Mouse (Mus musculus): ENCODE results near the gene Slc19a2. TPM values are rescaled to one million over a fixed set of nuclear protein-coding genes. Genes with fewer than 3 reads are reported as not detected.
"Not testable (repeated sequence)": the region's sequence is repeated elsewhere in the genome, so short reads cannot be mapped to it uniquely, and the experiment has no call there.

Slc19a2 gene
- 4.7 and 5.1 TPM in 2 replicates for total RNA-seq (2017)

- peak; percentile 90 for ATAC-seq (replicated peaks; ENCODE audit: low read depth, poor library complexity, severe bottlenecking)
These were observed at the start of gene Slc19a2 for GRCm38 (mm10) chr1:164248465-164249331. Slc19a2 (plus strand) TSS chr1:164249046.

- ATAC-seq (replicated peaks; ENCODE audit: low read depth, poor library complexity, severe bottlenecking) = no peak
These were observed 49.3 kb upstream of the Slc19a2 start for GRCm38 (mm10) chr1:164199551-164199950.

- ATAC-seq (replicated peaks; ENCODE audit: low read depth, poor library complexity, severe bottlenecking) = no peak
These were observed 40.4 kb upstream of the Slc19a2 start for GRCm38 (mm10) chr1:164208437-164208836.

- no peak for ATAC-seq (replicated peaks; ENCODE audit: low read depth, poor library complexity, severe bottlenecking)
These were observed 37.9 kb upstream of the Slc19a2 start for GRCm38 (mm10) chr1:164210899-164211298.

- ATAC-seq (replicated peaks; ENCODE audit: low read depth, poor library complexity, severe bottlenecking) = no peak
These were observed 36.2 kb upstream of the Slc19a2 start for GRCm38 (mm10) chr1:164212686-164213085.

- ATAC-seq (replicated peaks; ENCODE audit: low read depth, poor library complexity, severe bottlenecking) = no peak
These were observed 34.7 kb upstream of the Slc19a2 start for GRCm38 (mm10) chr1:164214190-164214589.

- ATAC-seq (replicated peaks; ENCODE audit: low read depth, poor library complexity, severe bottlenecking) = no peak
These were observed 33.7 kb upstream of the Slc19a2 start for GRCm38 (mm10) chr1:164215097-164215496.

GRCm38 (mm10) chr1:164215540-164215939 is 33.3 kb upstream of the Slc19a2 start:
- no peak for ATAC-seq (replicated peaks; ENCODE audit: low read depth, poor library complexity, severe bottlenecking)

GRCm38 (mm10) chr1:164217791-164218685 is 30.8 kb upstream of the Slc19a2 start:
- ATAC-seq (replicated peaks; ENCODE audit: low read depth, poor library complexity, severe bottlenecking) = peak; percentile 85

- ATAC-seq (replicated peaks; ENCODE audit: low read depth, poor library complexity, severe bottlenecking) = no peak
These were observed 28.6 kb upstream of the Slc19a2 start for GRCm38 (mm10) chr1:164220261-164220660.

- no peak for ATAC-seq (replicated peaks; ENCODE audit: low read depth, poor library complexity, severe bottlenecking)
These were observed 25.8 kb upstream of the Slc19a2 start for GRCm38 (mm10) chr1:164223089-164223488.

- not testable (repeated sequence) for ATAC-seq (replicated peaks; ENCODE audit: low read depth, poor library complexity, severe bottlenecking)
These were observed 16.8 kb upstream of the Slc19a2 start for GRCm38 (mm10) chr1:164231937-164232570.

- no peak for ATAC-seq (replicated peaks; ENCODE audit: low read depth, poor library complexity, severe bottlenecking)
These were observed 15.4 kb upstream of the Slc19a2 start for GRCm38 (mm10) chr1:164233447-164233846.

GRCm38 (mm10) chr1:164235078-164235477 is 13.8 kb upstream of the Slc19a2 start:
- ATAC-seq (replicated peaks; ENCODE audit: low read depth, poor library complexity, severe bottlenecking) = no peak

GRCm38 (mm10) chr1:164236078-164236477 is 12.8 kb upstream of the Slc19a2 start:
- no peak for ATAC-seq (replicated peaks; ENCODE audit: low read depth, poor library complexity, severe bottlenecking)

GRCm38 (mm10) chr1:164241494-164241893 is 7.4 kb upstream of the Slc19a2 start:
- no peak for ATAC-seq (replicated peaks; ENCODE audit: low read depth, poor library complexity, severe bottlenecking)

- ATAC-seq (replicated peaks; ENCODE audit: low read depth, poor library complexity, severe bottlenecking) = no peak
These were observed 6.0 kb upstream of the Slc19a2 start for GRCm38 (mm10) chr1:164242809-164243208.

- ATAC-seq (replicated peaks; ENCODE audit: low read depth, poor library complexity, severe bottlenecking) = no peak
These were observed 1.4 kb upstream of the Slc19a2 start for GRCm38 (mm10) chr1:164247442-164247841.

GRCm38 (mm10) chr1:164247971-164248370 is 875 bp upstream of the Slc19a2 start:
- ATAC-seq (replicated peaks; ENCODE audit: low read depth, poor library complexity, severe bottlenecking) = peak; percentile 17

- ATAC-seq (replicated peaks; ENCODE audit: low read depth, poor library complexity, severe bottlenecking) = peak; percentile 6; the same call in 1 of the 2 replicates
These were observed 476 bp downstream of the Slc19a2 start for GRCm38 (mm10) chr1:164249332-164249711.

All from common myeloid progenitor, adult 5-6 weeks (primary cell).